Mouse (Mus musculus) heart, postnatal 14 days (tissue): ENCODE data around the gene Sppl3. TPM values are rescaled to one million over a fixed set of nuclear protein-coding genes. Genes with fewer than 3 reads are reported as not detected.

Experiments
- DNase-seq, 2 experiments: peaks; one replicate each; pipeline ENCODE4 v3.0.0; 2021 to 2022
- intact Hi-C: fragments of 180-260 bp; cut with DNase I; formaldehyde crosslinking; loops from one replicate; pipeline ENCODE4 v1.15.1; 2025
- total RNA-seq, 2 experiments: library from RNA; stranded (reverse); gene quantifications; 2 replicates each; pipeline ENCODE4 v1.2.3; 2021

The Sppl3 gene
- total RNA-seq, 2 experiments from 2014 or later: 40.6 to 42.5 TPM

- DNase-seq: no peak
- intact Hi-C loops: no loop called here
Measured at GRCm38 (mm10) chr5:115114501-115114900, 103.6 kb downstream of the Sppl3 start.

GRCm38 (mm10) chr5:115116426-115116825 is 105.5 kb downstream of the Sppl3 start:
- no peak for DNase-seq

GRCm38 (mm10) chr5:115117467-115117866 is 106.5 kb downstream of the Sppl3 start:
- DNase-seq: no peak
- intact Hi-C loops: no loop called here

More at GRCm38 (mm10) chr5:115116426-115116825, 105.5 kb downstream of the Sppl3 start:
- intact Hi-C loops: no loop called here

GRCm38 (mm10) chr5:115118961-115119570 is 108.1 kb downstream of the Sppl3 start, which contains the start of gene Acads:
Gene Acads, minus strand, starts transcription at chr5:115119346.
- peak; percentile 89 to 91 for DNase-seq
- intact Hi-C loops: no loop called here

- no peak for DNase-seq
- intact Hi-C loops: loop anchor here (10.0 kb wide), 1 partner anchor 224 kb away; the partner anchor contains the start of genes Cox6a1, Gatc and Triap1
Measured at GRCm38 (mm10) chr5:115120978-115121377, 110.0 kb downstream of the Sppl3 start.

GRCm38 (mm10) chr5:115124690-115125089 is 113.8 kb downstream of the Sppl3 start:
- intact Hi-C loops: loop anchor here (1.0 to 10.0 kb wide), 3 partner anchors 39 to 220 kb away; partner anchors contain the start of genes Cox6a1, Gatc and Triap1
- DNase-seq: no peak

- intact Hi-C loops: loop anchor here (1.0 to 10.0 kb wide), 3 partner anchors 38 to 219 kb away; partner anchors contain the start of genes Cox6a1, Gatc and Triap1
- peak; percentile 87 to 90 for DNase-seq
Measured at GRCm38 (mm10) chr5:115125211-115125871, 114.4 kb downstream of the Sppl3 start.

- DNase-seq: no peak
- intact Hi-C loops: loop anchor here (10.0 kb wide), 1 partner anchor 218 kb away; the partner anchor contains the start of genes Cox6a1, Gatc and Triap1
Measured at GRCm38 (mm10) chr5:115126578-115127312, 115.8 kb downstream of the Sppl3 start.

- intact Hi-C loops: loop anchor here (10.0 kb wide), 1 partner anchor 217 kb away; the partner anchor contains the start of genes Cox6a1, Gatc and Triap1
- no peak for DNase-seq
Measured at GRCm38 (mm10) chr5:115127421-115128179, 116.7 kb downstream of the Sppl3 start.

GRCm38 (mm10) chr5:115129328-115129727 is 118.4 kb downstream of the Sppl3 start:
- intact Hi-C loops: loop anchor here (10.0 kb wide), 1 partner anchor 215 kb away; the partner anchor contains the start of genes Cox6a1, Gatc and Triap1
- no peak for DNase-seq

- intact Hi-C loops: no loop called here
- no peak for DNase-seq
Measured at GRCm38 (mm10) chr5:115132465-115132864, 121.5 kb downstream of the Sppl3 start.

GRCm38 (mm10) chr5:115133358-115134066 is 122.6 kb downstream of the Sppl3 start:
- DNase-seq: no peak
- intact Hi-C loops: loop anchor here (2.0 kb wide), 1 partner anchor 21 kb away; no protein-coding TSS in a partner anchor

- DNase-seq: peak; percentile 93
- intact Hi-C loops: loop anchor here (2.0 kb wide), 1 partner anchor 20 kb away; no protein-coding TSS in a partner anchor
Measured at GRCm38 (mm10) chr5:115134234-115135165, 123.6 kb downstream of the Sppl3 start, which contains the start of gene Unc119b. Gene Unc119b, minus strand, starts transcription at chr5:115134975.

- DNase-seq: no peak
- intact Hi-C loops: no loop called here
Measured at GRCm38 (mm10) chr5:115139124-115139523, 128.2 kb downstream of the Sppl3 start.

GRCm38 (mm10) chr5:115140726-115141125 is 129.8 kb downstream of the Sppl3 start:
- intact Hi-C loops: no loop called here

GRCm38 (mm10) chr5:115142166-115142697 is 131.3 kb downstream of the Sppl3 start:
- no peak for DNase-seq
- intact Hi-C loops: no loop called here

More at GRCm38 (mm10) chr5:115140726-115141125, 129.8 kb downstream of the Sppl3 start:
- no peak for DNase-seq

- intact Hi-C loops: no loop called here
- no peak for DNase-seq
Measured at GRCm38 (mm10) chr5:115143552-115143951, 132.6 kb downstream of the Sppl3 start.

- intact Hi-C loops: no loop called here
- no peak for DNase-seq
Measured at GRCm38 (mm10) chr5:115144471-115144870, 133.5 kb downstream of the Sppl3 start.
